Mouse (Mus musculus) R1 (cell line): ENCODE results near the gene Cd300lg.

Experiments used
- DNase-seq: peaks from one replicate; pipeline ENCODE4 v3.0.0-alpha.2; 2018; ENCODE audit warnings: low read depth, low spot score

The Cd300lg gene

GRCm38 (mm10) chr11:102041350-102041949, at the start of gene Cd300lg:
Cd300lg (plus strand) TSS chr11:102041509.
- DNase-seq, result no peak

DNA sequence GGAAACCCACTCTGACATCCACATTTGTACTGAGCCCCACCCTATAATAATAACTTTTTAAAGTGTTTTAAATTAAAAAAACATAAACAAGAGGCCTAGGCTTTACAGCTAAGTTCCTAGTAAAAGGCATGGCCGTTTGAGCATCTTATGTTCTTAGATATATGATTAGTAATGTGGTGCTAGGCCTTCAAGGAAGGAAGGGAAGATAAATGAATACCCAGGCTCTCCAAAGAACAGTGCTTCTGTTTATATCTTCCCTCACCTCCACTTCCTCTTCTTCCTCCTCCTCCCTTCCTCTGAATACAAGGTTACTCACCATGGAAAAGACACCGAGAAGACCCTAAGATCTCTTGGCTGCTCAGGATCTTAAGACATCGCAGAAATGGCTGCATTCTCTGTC, 49.5 kb upstream of the Cd300lg start:
- no peak for DNase-seq

GRCm38 (mm10) chr11:101992411-101992810, 48.9 kb upstream of the Cd300lg start:
- no peak for DNase-seq

DNA sequence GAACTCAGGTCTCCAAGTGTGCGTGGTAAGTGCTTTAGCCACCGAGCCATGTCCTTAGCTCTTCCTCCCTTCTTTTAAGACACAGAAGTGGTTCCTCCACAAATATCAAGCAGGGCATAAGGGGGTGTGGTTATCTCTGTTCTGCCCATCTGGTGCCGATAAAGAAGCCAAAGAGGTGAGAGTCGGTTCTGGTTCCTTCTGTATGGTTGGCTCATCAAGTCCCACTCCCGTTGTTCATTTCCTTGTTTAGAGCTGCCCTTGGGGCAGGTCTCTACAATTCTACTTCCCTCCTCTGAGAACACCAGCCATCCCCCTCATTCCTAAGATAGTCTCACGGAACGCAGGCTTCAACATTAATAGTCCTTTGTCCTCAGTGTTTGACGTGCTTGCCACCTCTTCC, 47.2 kb upstream of the Cd300lg start:
- no peak for DNase-seq

DNA sequence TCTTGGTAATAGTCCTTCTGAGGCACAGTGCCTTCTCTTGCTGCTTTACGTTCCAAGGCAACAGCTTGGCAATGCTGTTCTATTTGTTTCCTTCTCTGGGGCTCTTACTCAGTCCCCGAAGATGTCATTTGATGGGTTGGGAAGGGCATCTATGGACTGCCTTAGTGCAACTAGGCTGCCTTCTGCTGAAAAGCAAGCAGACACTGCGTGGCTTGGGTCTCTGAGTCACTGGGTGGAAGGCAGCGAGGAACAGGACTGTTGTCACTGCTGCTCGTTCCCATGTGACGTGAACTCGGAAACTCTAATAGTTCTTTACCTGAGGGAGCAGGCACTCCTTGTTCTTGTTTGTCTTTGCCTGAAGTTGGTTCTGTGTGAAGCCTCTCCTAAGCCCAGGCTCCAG, 45.4 kb upstream of the Cd300lg start:
- DNase-seq, result no peak

GRCm38 (mm10) chr11:101998258-101998657, 43.1 kb upstream of the Cd300lg start:
- DNase-seq, result no peak

GRCm38 (mm10) chr11:101999466-101999865, 41.8 kb upstream of the Cd300lg start:
- no peak for DNase-seq

GRCm38 (mm10) chr11:102004251-102004650, 37.1 kb upstream of the Cd300lg start:
- DNase-seq, result peak; percentile 83

- DNase-seq, result no peak
Measured at GRCm38 (mm10) chr11:102006271-102006670, 35.0 kb upstream of the Cd300lg start.

DNA sequence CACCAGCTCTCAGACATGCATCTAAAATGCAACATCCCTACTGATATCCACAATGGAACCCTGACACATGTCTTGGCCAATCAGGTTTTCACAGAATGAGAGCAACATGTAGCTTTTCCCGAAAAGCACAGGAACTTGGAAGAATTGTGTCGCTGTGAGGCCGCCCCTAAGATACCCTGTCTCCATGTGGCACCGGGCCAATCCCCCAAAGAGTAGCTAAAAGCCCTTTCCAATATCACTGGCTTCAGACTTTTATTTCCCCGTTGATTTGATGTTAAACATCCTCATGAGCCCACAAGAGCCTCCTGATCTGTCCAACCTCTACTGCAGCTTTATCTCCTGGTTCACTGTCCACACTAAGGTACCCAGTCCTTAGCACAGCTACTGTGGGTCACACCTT, 34.6 kb upstream of the Cd300lg start:
- no peak for DNase-seq

DNA sequence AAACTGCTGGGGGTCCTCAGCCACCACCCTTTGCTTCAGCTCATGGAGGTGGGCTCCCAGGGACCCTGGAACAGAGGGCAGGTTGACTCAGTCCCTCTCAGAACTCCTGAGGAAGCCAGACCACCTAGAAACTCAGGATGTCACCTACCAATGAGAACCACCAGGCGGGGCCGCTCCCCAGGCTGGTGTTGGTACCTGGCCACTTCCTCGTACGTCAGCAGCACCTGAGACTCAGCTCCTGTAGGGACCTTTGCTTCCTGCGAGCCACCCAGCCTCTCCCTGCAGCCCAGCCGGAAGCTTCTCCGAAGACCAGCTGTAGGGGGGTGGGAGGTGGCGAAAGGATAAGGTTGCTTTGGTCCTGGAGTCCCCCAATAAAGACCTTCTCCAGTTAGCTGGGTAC, 32.9 kb upstream of the Cd300lg start:
- no peak for DNase-seq

- no peak for DNase-seq
Measured at GRCm38 (mm10) chr11:102008954-102009637, 32.2 kb upstream of the Cd300lg start.

DNA sequence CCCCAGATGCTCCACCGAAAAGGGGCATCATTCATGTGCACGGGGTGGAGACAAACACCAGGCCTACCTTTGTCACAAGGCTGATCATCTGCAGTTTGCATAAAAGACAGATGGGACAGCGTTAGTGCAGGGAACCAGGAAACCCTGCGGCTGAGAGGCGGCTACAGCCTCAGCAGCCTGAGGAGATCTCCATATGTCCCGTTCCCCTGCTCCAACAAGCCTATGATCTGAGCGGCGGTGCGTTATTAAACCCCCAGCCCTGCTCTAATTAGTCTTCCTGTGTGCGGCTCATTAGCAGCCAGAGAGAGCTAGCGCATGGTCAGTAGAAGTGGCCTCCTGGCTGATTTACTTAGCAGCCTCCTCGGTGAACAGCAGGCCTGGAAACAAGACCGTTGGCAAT, 31.2 kb upstream of the Cd300lg start:
- DNase-seq, result no peak

DNA sequence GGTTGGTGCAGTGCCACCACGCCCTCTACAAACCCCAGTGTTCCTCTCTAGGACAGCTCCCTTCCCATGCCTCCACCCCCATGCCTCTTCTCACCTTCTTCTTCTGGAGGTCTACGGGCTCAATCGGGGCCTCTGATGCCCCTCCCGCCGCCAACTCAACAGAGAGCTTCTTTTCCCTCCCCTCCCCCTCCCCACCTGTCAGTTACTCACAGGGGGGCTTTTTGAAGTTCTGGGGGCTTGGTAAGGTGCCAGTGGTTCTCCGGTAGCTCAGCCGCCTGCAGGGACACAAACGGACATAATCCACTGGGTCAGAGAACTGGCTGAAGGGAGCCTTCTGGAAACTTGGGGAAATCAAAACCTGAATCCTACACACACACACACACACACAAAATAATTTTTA, 29.8 kb upstream of the Cd300lg start:
- no peak for DNase-seq

- DNase-seq, result no peak
Measured at GRCm38 (mm10) chr11:102013201-102013600, 28.1 kb upstream of the Cd300lg start.

DNA sequence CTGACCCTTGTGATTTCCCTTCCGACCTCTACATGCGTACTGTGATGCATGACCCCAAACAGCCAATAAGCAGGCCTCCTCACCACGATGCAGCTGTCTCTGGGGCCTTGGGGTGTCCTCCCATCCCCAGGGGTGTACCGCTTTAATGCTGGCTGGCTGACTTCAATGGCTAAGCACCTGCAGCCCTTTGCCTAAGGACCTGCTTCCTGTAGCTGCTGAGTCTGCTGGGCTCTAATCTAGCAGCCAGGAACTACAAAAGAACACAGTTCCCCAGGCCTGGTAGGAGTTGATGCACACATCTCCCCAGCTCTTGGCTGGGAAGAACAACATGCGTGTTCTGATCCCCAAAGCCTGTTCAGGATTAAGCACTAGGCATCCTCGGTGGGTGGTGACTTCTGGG, 25.8 kb upstream of the Cd300lg start:
- DNase-seq, result no peak

GRCm38 (mm10) chr11:102016136-102016535, 25.2 kb upstream of the Cd300lg start:
- DNase-seq, result no peak

- no peak for DNase-seq
Measured at GRCm38 (mm10) chr11:102019736-102020135, 21.6 kb upstream of the Cd300lg start.

DNA sequence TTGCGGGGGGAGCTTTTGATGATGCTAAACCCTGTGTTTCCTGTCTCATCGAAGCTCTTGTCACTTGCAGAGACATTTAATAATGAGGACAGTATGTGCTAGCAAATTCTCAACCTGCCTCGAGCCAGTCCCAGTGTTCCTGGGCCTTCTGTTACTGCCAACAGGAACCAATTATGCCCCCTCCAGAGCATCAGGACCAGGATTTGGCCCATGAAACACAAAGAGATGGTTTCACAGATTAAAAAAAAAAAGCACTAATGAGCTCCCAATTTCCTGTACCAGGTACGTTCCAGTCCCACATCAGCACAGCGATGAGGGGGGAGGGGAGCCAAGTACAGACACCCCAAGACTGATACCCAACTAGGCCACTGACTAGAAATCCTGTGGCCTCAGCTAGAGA, 20.1 kb upstream of the Cd300lg start:
- no peak for DNase-seq

- no peak for DNase-seq
Measured at GRCm38 (mm10) chr11:102023406-102023805, 17.9 kb upstream of the Cd300lg start.

DNA sequence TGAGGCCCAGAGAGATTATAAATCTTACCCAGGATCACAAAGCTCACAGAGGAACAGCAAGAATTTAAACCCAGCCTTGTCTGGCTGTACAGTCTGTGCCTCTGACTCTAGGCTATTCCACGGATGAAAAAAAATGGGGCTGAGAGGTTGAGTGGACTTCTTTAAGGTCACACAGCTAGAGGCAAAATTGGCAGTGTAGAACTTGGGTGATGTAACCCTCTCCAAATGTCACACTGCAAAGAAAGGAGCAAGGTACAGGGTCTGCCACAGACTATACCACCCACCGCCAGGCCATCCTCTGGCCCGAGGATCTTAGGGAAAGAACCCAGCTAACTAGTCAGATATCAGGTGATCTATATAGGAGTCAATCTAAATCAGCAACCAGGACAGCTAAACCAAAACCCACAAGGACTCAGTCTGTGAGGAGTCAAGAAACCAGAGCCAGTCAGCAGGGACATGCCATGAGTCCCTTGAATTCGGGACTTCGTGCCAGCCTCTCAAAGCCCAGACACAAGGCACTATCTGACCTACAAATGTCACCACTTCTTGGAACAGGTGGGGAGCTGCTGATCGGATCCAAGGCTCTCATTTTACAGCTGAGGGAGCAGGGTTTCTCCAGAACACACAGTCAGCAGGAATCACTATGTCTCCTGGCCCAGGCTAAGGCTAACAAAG, 17.1 kb upstream of the Cd300lg start:
- DNase-seq, result no peak

DNA sequence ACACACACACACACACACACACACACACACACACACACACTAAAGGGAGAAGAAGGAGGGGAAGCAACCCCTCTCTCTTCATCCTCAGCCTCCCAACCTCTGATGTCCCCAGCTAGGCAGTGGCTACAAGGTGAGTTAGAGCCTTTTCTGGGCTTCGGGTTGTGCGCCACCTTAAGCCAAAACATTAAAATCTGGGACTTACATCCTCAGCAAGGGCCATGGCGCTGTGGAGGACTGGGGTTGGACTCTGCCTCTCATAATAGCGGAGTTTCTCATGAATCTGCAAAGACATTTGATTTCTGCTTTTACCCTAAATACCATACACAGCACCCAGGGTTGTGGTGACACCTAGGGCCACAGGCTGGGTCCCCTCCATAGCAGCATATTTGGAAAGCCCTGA, 16.4 kb upstream of the Cd300lg start:
- DNase-seq, result no peak

GRCm38 (mm10) chr11:102025354-102025753, 16.0 kb upstream of the Cd300lg start:
- no peak for DNase-seq
